Mouse (Mus musculus): Measurements from ENCODE around the gene Gm17332.

DNA sequence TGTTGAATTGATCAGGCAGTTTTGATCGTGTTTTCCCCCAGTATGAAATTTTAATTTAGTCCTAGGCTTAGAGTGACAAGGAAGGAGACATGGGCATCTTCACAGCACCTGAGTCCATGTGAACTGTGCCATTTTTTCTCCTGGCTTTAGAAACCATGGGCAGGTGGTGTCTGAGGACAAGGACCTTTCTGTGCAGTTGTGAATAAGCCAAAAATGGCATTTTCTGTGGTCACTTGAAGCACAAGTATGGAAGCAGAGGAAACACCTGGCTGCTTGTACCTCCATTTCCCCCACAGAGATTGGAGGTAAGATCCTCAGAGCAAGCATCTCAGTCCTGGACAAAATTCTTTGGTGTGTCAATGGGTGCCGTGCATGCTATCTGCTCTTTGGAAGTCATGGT, 12.5 kb upstream of the Gm17332 start:
- no peak for TF ChIP-seq CTCF (IDR thresholded peaks at IDR 0.05; ENCODE audit: low read depth, low read length)
- no peak for TF ChIP-seq GATA1 (IDR thresholded peaks at IDR 0.05; ENCODE audit: borderline replicate concordance, low read length)
- TF ChIP-seq GATA2 (IDR thresholded peaks at IDR 0.05; ENCODE audit: borderline replicate concordance, low read depth, low read length) = no peak
- no peak for TF ChIP-seq POLR2AphosphoS5 (IDR thresholded peaks at IDR 0.05; ENCODE audit: insufficient replicate concordance, low read depth, low read length)

Data from G1E (cell line).